Mouse (Mus musculus) frontal cortex, adult (tissue): ENCODE results near the gene Chchd10.
"Not testable (repeated sequence)": the region's sequence is repeated elsewhere in the genome, so short reads cannot be mapped to it uniquely, and the experiment has no call there.

Experiments
- ATAC-seq: cut with Nextera tagmentation; 2 replicates; pipeline ENCODE4 v1.9.2; 2017; ENCODE audit warnings: mild to moderate bottlenecking, moderate library complexity, mixed read lengths; ENCODE audit not compliant: low TSS enrichment

The Chchd10 gene

GRCm38 (mm10) chr10:75932891-75933290, at the start of gene Chchd10:
Gene Chchd10, plus strand, starts transcription at chr10:75933130.
- ATAC-seq = no peak

DNA sequence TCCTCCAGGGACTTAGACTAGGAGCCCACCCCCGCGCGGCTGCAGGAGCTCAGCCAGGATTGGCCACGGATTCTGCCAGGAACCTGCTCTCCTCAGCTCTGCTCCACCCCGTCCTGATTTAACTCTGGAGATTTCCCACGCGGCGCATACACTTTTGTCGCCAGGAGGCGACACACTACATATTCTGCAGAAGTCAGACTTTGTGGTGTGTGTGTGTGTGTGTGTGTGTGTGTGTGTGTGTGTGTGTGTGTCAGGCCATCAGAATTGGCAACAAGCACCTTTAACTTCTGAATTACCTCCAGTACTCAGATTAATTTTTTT, 49.7 kb upstream of the Chchd10 start:
- ATAC-seq = peak; percentile 99

GRCm38 (mm10) chr10:75884742-75885141, 48.2 kb upstream of the Chchd10 start:
- ATAC-seq = no peak

GRCm38 (mm10) chr10:75887504-75887903, 45.4 kb upstream of the Chchd10 start:
- ATAC-seq = not testable (repeated sequence)

GRCm38 (mm10) chr10:75889406-75890153, 43.4 kb upstream of the Chchd10 start:
- ATAC-seq = no peak

GRCm38 (mm10) chr10:75893089-75893750, 39.7 kb upstream of the Chchd10 start, which contains the start of gene Derl3:
Gene Derl3, plus strand, starts transcription at chr10:75893413.
- ATAC-seq = peak; percentile 92

GRCm38 (mm10) chr10:75894601-75895000, 38.3 kb upstream of the Chchd10 start:
- ATAC-seq = no peak

GRCm38 (mm10) chr10:75895730-75896129, 37.2 kb upstream of the Chchd10 start:
- ATAC-seq = no peak

DNA sequence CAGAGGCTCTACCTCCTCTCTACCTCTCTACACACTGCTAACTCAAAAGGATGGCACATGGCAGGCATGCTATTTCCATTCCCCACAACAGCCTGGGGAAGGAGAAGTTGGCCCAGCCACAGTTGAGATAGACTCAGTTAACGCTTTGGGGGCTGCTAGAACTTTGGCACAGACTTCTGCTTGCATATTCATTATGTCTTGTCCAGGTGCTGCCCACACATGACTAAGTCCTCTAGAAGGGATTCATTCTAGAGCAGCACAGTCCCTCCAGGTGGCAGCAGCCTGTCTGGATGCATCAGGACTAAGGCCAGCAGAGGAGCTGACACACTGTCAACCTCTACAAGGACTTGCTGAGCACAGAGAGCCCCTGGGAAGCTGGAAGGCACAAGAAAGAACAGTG, 36.7 kb upstream of the Chchd10 start:
- ATAC-seq = peak; percentile 61

DNA sequence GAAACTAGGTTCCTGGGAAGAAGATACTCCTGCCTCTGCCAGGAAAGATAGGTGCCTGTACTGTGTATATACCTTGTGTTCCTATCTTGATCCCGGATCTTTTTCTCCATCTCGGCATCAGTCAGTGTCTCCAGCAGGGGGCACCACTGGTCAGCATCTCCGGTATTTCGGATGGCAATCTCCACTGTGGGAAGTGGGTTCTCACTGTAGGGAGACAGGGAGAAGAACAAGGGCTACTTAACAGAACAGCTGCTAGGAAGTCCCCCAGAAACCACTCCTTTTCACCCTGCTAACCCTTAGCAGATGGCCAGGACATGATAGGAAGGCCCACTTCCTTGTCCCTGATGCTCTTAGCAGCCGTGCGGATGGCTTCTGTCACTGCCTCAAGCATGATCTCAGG, 35.6 kb upstream of the Chchd10 start:
- ATAC-seq = 0 out of 2 replicates have a peak, but pooled peaks have one; percentile 12

DNA sequence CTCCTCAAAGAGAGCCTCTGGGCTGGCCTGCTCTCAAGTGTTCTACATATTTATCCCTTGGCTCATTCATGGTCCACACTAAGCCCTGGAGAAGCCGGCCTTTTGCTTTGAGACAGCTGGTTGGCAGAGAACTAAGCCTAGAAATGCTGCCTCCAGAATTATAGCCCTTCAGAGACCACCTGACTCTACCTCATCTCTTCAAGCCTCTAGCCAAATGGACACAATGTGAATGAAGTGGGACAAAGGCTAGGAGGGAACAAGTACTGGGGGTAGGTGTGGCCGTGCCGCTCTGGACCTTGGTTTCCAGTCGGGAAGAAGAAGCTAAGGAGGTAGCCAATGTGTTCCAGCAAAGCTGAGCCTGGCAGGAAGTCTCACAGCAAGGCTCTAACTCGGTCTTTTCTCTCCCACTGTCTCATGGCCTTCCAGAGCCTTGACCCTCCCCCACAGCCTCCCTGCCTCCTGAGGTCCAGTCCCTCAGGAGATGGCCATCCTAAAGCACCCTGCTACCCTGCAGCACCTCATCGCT, 34.8 kb upstream of the Chchd10 start:
- ATAC-seq = no peak

DNA sequence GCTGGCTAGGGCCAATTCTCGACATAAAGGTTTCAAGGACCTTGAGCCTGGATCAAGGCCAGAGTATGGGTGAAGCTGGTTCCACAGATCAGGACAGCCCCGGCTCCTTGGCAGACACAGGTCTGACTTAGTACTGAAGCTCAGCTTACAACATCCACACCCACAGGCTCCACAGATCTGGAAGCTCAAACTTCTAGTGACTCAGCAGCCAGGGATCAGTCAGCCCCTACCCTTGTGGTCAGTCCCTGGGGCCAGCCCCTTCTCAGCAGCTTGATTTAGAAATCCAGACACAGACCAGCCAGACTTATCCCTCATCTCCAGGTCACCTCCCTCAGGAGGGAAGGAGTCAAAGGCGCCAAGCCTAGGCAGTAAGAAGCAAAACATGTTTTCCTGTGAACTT, 34.1 kb upstream of the Chchd10 start:
- ATAC-seq = no peak

DNA sequence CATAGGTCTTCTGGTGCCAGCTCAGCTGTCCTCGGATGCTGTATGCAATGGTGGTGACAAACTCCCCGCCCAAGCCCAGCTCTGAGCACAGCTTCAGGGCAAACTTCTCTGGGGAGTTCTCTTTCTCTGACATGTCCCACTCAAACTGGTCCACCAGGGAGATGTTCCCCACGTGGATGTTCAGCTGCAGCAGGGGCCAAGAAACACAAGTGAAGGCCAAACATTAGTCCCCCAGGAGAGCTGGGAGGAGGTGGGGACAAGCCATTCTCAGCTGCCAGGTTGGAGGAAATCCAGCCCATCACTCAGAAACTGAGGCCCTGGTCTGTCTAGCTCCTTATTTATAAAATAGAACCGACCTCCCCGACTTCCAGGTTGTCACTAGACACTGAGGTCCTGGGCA, 28.5 kb upstream of the Chchd10 start:
- ATAC-seq = no peak

- no peak for ATAC-seq
These were observed 26.0 kb upstream of the Chchd10 start for GRCm38 (mm10) chr10:75906882-75907281.

DNA sequence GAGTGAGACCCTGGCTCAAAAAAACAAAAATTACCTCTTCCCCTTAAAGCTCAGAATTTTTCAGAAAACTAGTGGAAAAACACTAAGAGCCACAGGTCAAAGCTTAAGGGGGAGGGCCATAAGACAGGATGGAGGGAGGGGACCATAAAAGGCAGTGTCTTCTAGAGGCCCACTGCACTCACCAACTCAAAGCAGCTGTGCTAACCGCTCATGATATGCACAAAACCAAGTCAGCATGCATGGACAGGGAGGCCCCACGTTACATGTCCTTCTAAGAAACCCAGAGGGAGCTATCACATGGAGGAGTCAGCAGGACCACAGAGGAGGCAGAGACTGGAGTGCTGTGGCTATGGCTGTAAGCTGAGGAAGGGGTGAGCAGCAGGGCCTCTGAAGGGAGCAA, 22.2 kb upstream of the Chchd10 start:
- no peak for ATAC-seq

DNA sequence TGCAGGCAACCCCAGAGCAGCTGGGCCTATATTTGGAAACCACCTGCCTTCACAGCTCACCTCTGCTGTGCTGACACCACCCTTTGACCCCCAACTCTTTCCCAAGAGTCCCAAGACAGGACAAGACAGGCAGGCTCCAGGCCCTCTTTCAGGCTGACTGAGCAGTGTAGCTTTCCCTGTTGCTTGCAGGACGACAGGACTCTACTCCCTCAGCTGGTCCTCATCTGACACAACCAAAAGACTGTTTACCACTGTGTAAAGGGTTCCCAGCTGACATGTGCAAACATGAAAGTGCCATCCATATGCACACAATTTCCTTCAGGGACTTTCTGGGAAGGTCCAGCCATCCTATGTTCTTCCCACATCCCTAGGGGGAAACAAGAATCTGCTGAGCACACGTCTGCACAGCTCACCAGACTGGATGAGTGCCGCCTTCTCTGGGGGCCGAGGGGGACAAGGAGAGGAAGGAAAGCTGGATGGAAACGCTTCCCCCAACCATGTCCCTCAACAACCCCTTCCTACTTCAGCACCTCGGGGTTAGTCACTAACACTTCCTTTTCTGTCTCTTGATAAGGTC, 19.8 kb upstream of the Chchd10 start:
- no peak for ATAC-seq

DNA sequence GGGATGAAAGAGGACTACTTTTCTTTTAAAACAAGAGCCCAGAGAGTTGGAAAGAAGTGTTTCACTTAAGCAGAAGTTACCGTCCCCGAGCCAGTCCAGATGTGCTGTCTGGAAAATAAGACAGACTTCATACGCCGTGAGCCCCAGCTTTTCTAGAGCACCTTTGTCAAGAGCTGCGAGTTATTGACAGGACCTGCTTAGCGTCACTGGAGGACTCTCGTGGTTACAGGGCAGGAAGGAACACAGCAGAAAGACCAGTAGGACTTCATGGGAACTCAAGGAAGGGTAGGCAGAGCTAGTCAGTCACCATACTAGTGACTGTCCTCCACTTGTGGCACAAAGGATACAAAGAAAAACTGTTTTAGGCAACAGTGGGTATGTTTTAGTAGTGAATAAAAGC, 17.4 kb upstream of the Chchd10 start:
- ATAC-seq = no peak

- no peak for ATAC-seq
These were observed 16.1 kb upstream of the Chchd10 start for GRCm38 (mm10) chr10:75916840-75917239.

GRCm38 (mm10) chr10:75919026-75919425, 13.9 kb upstream of the Chchd10 start:
- ATAC-seq = no peak

GRCm38 (mm10) chr10:75921026-75921725, 11.8 kb upstream of the Chchd10 start, which contains the start of gene Smarcb1:
Gene Smarcb1, minus strand, starts transcription at chr10:75921617.
- peak; percentile 88 for ATAC-seq

DNA sequence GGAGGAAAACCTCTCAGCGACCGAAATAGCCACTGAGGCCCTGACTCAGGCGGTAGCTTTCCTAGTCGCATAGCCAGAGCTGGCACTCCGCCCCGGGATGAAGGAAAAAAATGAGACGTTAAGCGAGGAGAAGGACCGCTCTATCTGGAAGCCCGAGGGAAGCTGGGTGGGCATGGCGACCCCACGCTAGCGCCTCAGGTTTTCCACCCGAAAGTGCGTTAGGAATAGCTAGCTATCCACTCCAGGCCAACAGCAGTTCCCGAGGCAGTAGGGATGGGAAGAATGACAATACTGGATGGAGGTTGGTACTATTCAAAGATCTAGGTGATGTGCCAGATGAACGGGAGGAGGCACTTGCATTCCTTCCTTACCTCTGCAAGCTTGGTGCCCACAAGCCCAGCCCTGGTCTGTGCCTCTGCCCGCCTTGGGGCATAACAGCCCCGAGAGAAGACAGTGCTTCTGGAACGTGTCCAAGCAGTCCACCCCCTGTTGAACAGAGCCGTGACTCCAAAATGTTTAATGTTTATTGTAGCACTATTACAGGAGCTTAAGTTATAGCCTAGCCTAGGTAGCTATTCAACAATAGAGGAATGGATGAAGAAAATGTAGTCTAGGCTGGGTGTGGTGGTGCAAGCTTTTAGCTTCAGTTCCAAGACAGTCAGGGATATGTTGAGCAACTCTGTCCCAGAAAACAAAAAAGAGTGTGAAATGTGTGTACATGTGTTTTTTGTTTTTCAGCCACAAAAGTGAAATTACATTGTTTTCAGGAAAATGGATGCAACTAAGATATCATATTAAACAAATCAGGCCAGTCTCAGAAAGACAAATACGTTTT, 11.0 kb upstream of the Chchd10 start:
- peak; percentile 51 for ATAC-seq
